Mouse (Mus musculus): ENCODE measurements at regions not wholly inside any gene's neighbourhood (a gene's known extent, or its start where the extent isn't known, plus 50 kb on each side); places are given as distances from the start of the nearest gene placed in this dataset.

GRCm38 (mm10) chr12:36748345-36748744, 360.0 kb upstream of the Meox2 start:
- Histone ChIP-seq H3K27me3 (no peaks in the 10 kb centered on the region), H3K4me3 (no peak overlapping the region), H3K4me2 (no peak overlapping the region), H3K9me3 (peaks cover 10% of the 10 kb centered on the region; the same call in 1 of the 2 replicates), H3K27ac (no peak overlapping the region), H3K9ac (no peak overlapping the region), H3K4me1 (no peaks in the 10 kb centered on the region), H3K36me3 (no peaks in the 10 kb centered on the region)
- 54% methylated on average over 1 of the region's 1 CpGs for WGBS
- ATAC-seq (ENCODE audit: insufficient number of reproducible peaks, insufficient read depth, low FRiP score, low TSS enrichment, low read depth): no peak

- WGBS: 72% methylated on average over 4 of the region's 4 CpGs
- Histone ChIP-seq H3K9ac (no peak overlapping the region), H3K4me2 (no peak overlapping the region), H3K27ac (no peak overlapping the region), H3K27me3 (no peaks in the 10 kb centered on the region), H3K36me3 (no peaks in the 10 kb centered on the region), H3K9me3 (no peaks in the 10 kb centered on the region), H3K4me1 (no peaks in the 10 kb centered on the region), H3K4me3 (no peak overlapping the region)
- no peak for ATAC-seq (ENCODE audit: insufficient number of reproducible peaks, insufficient read depth, low FRiP score, low TSS enrichment, low read depth)
Measured at GRCm38 (mm10) chr12:36765315-36766058, 342.9 kb upstream of the Meox2 start.

GRCm38 (mm10) chr12:36766167-36766566, 342.2 kb upstream of the Meox2 start:
- no peak overlapping the region for H3K4me2 ChIP-seq
- ATAC-seq (ENCODE audit: insufficient number of reproducible peaks, insufficient read depth, low FRiP score, low TSS enrichment, low read depth): no peak
- no peaks in the 10 kb centered on the region for H3K36me3 ChIP-seq
- H3K27me3 ChIP-seq: no peaks in the 10 kb centered on the region
- no peaks in the 10 kb centered on the region for H3K9me3 ChIP-seq
- no peak overlapping the region for H3K27ac ChIP-seq
- no peaks in the 10 kb centered on the region for H3K4me1 ChIP-seq
- no peak overlapping the region for H3K4me3 ChIP-seq
- H3K9ac ChIP-seq: no peak overlapping the region
- 47% methylated on average over 1 of the region's 1 CpGs for WGBS

GRCm38 (mm10) chr12:36780761-36781160, 327.6 kb upstream of the Meox2 start:
- Histone ChIP-seq H3K9ac (no peak overlapping the region), H3K9me3 (no peaks in the 10 kb centered on the region), H3K4me2 (no peak overlapping the region), H3K27me3 (no peaks in the 10 kb centered on the region), H3K27ac (no peak overlapping the region), H3K36me3 (no peaks in the 10 kb centered on the region), H3K4me1 (no peaks in the 10 kb centered on the region), H3K4me3 (no peak overlapping the region)
- WGBS: 82% methylated on average over 7 of the region's 7 CpGs
- no peak for ATAC-seq (ENCODE audit: insufficient number of reproducible peaks, insufficient read depth, low FRiP score, low TSS enrichment, low read depth)

GRCm38 (mm10) chr12:36790866-36791265, 317.5 kb upstream of the Meox2 start:
- Histone ChIP-seq H3K9ac (no peak overlapping the region), H3K27me3 (no peaks in the 10 kb centered on the region), H3K4me2 (no peak overlapping the region), H3K4me1 (peaks cover 2% of the 10 kb centered on the region; the same call in 1 of the 2 replicates), H3K27ac (no peak overlapping the region), H3K36me3 (no peaks in the 10 kb centered on the region), H3K9me3 (no peaks in the 10 kb centered on the region), H3K4me3 (no peak overlapping the region)
- ATAC-seq (ENCODE audit: insufficient number of reproducible peaks, insufficient read depth, low FRiP score, low TSS enrichment, low read depth): no peak
- 80% methylated on average over 2 of the region's 2 CpGs for WGBS

GRCm38 (mm10) chr12:36791430-36791829, 316.9 kb upstream of the Meox2 start:
- no peak overlapping the region for H3K4me3 ChIP-seq
- no peak for ATAC-seq (ENCODE audit: insufficient number of reproducible peaks, insufficient read depth, low FRiP score, low TSS enrichment, low read depth)
- H3K4me2 ChIP-seq: no peak overlapping the region
- H3K36me3 ChIP-seq: no peaks in the 10 kb centered on the region
- H3K9me3 ChIP-seq: no peaks in the 10 kb centered on the region
- 63% methylated on average over 3 of the region's 3 CpGs for WGBS
- H3K9ac ChIP-seq: no peak overlapping the region
- H3K4me1 ChIP-seq: peaks cover 2% of the 10 kb centered on the region; the same call in 1 of the 2 replicates
- no peak overlapping the region for H3K27ac ChIP-seq
- no peaks in the 10 kb centered on the region for H3K27me3 ChIP-seq

GRCm38 (mm10) chr12:36792205-36792604, 316.1 kb upstream of the Meox2 start:
- Histone ChIP-seq H3K27me3 (no peaks in the 10 kb centered on the region), H3K9ac (no peak overlapping the region), H3K36me3 (no peaks in the 10 kb centered on the region), H3K9me3 (no peaks in the 10 kb centered on the region), H3K4me1 (peaks cover 2% of the 10 kb centered on the region; the same call in 1 of the 2 replicates), H3K4me2 (no peak overlapping the region), H3K27ac (no peak overlapping the region), H3K4me3 (no peak overlapping the region)
- ATAC-seq (ENCODE audit: insufficient number of reproducible peaks, insufficient read depth, low FRiP score, low TSS enrichment, low read depth): no peak
- WGBS: 81% methylated on average over 3 of the region's 3 CpGs

GRCm38 (mm10) chr12:36793799-36794198, 314.5 kb upstream of the Meox2 start:
- Histone ChIP-seq H3K27me3 (no peaks in the 10 kb centered on the region), H3K9ac (no peak overlapping the region), H3K27ac (no peak overlapping the region), H3K36me3 (no peaks in the 10 kb centered on the region), H3K4me2 (no peak overlapping the region), H3K4me3 (no peak overlapping the region), H3K9me3 (no peaks in the 10 kb centered on the region), H3K4me1 (peaks cover 2% of the 10 kb centered on the region; the same call in 1 of the 2 replicates)
- WGBS: 31% methylated on average over 2 of the region's 2 CpGs
- ATAC-seq (ENCODE audit: insufficient number of reproducible peaks, insufficient read depth, low FRiP score, low TSS enrichment, low read depth): no peak

GRCm38 (mm10) chr12:36796201-36796600, 312.1 kb upstream of the Meox2 start:
- WGBS: 53% methylated on average over 4 of the region's 4 CpGs
- Histone ChIP-seq H3K27me3 (no peaks in the 10 kb centered on the region), H3K36me3 (no peaks in the 10 kb centered on the region), H3K4me2 (no peak overlapping the region), H3K27ac (no peak overlapping the region), H3K9ac (no peak overlapping the region), H3K4me1 (peaks cover 2% of the 10 kb centered on the region; the same call in 1 of the 2 replicates), H3K4me3 (no peak overlapping the region), H3K9me3 (no peaks in the 10 kb centered on the region)
- ATAC-seq (ENCODE audit: insufficient number of reproducible peaks, insufficient read depth, low FRiP score, low TSS enrichment, low read depth): no peak

- WGBS: 85% methylated on average over 2 of the region's 2 CpGs
Measured at GRCm38 (mm10) chr12:36817938-36818337, 290.4 kb upstream of the Meox2 start.

GRCm38 (mm10) chr12:36818852-36819251, 289.5 kb upstream of the Meox2 start:
- H3K27me3 ChIP-seq: no peaks in the 10 kb centered on the region
- ATAC-seq (ENCODE audit: insufficient number of reproducible peaks, insufficient read depth, low FRiP score, low TSS enrichment, low read depth): no peak
- 72% methylated on average over 3 of the region's 3 CpGs for WGBS

More at GRCm38 (mm10) chr12:36817938-36818337, 290.4 kb upstream of the Meox2 start:
- no peak for ATAC-seq (ENCODE audit: insufficient number of reproducible peaks, insufficient read depth, low FRiP score, low TSS enrichment, low read depth)
- Histone ChIP-seq H3K27me3 (no peaks in the 10 kb centered on the region), H3K9ac (no peak overlapping the region), H3K36me3 (no peaks in the 10 kb centered on the region), H3K27ac (no peak overlapping the region), H3K4me1 (no peaks in the 10 kb centered on the region), H3K9me3 (no peaks in the 10 kb centered on the region), H3K4me3 (no peak overlapping the region), H3K4me2 (no peak overlapping the region)

GRCm38 (mm10) chr12:36826766-36827165, 281.6 kb upstream of the Meox2 start:
- H3K4me3 ChIP-seq: no peak overlapping the region
- no peaks in the 10 kb centered on the region for H3K27me3 ChIP-seq
- H3K4me1 ChIP-seq: peaks cover 4% of the 10 kb centered on the region; the same call in 1 of the 2 replicates
- no peaks in the 10 kb centered on the region for H3K9me3 ChIP-seq
- 42% methylated on average over 6 of the region's 6 CpGs for WGBS
- H3K36me3 ChIP-seq: no peaks in the 10 kb centered on the region
- no peak overlapping the region for H3K4me2 ChIP-seq
- no peak for ATAC-seq (ENCODE audit: insufficient number of reproducible peaks, insufficient read depth, low FRiP score, low TSS enrichment, low read depth)
- H3K27ac ChIP-seq: no peak overlapping the region
- H3K9ac ChIP-seq: no peak overlapping the region

More at GRCm38 (mm10) chr12:36818852-36819251, 289.5 kb upstream of the Meox2 start:
- H3K4me1 ChIP-seq: no peaks in the 10 kb centered on the region
- no peaks in the 10 kb centered on the region for H3K36me3 ChIP-seq
- H3K4me2 ChIP-seq: no peak overlapping the region
- no peak overlapping the region for H3K4me3 ChIP-seq
- H3K27ac ChIP-seq: no peak overlapping the region
- no peak overlapping the region for H3K9ac ChIP-seq
- no peaks in the 10 kb centered on the region for H3K9me3 ChIP-seq

All from embryonic facial prominence, embryonic 13.5 days (tissue).